Mouse (Mus musculus) right cerebral cortex, postnatal 25 days (tissue): ENCODE measurements around the gene Txndc11.
A peak's percentile ranks its signal among the peaks of the same experiment; 100 is the strongest.

Source experiments
- DNase-seq: peaks from one replicate; pipeline ENCODE4 v3.0.0; 2022

Txndc11 gene

DNA sequence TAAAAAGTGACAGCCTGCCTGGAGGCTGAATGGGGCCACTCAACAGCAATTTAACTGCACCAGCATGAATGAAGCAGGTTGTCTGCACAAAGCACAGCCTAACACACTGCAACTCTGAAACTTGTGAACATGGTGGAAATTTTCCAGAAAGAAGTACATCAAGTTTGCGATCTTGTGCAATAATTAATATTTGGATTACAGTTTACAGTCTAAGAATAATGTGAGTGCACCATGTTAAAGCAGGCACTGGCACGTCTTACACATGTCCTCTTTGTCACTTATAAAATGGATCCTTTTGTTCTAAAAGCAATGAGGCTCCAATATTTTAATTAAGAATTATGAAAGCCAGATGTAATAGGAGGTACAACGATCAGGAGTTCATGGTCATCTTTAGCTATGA is 37.1 kb downstream of the Txndc11 start:
- DNase-seq = no peak

DNA sequence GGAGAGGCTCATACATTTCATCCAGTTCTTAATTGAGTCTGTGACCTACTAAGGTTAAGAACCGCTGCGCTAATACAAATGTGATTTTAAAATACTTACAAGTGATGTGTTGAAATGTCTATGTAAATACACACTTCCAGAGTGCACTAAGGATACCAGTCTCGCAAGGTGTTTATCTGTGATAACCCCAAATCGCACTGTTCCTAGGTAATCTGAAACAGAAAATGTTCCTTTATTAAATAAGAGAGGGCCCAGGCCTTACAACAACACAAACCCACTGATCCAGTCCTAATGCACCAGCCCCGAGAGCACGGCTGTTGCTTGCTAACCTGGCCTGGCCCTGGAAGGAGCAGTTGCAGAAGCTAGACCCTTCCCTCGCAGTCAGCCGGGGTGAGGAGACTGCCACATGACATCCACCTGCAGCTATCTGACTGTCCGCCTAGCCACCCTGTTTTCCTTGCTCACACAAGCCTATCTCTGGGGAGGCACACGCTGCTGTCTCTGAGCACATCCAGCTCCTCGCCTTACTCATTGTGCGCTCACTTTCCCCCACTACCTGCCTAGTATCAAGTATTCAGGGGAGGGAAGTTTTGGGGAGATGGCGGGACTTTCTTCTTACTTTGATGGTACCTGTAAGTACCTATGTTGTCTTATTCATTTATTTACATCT is 40.6 kb downstream of the Txndc11 start:
- no peak for DNase-seq

DNA sequence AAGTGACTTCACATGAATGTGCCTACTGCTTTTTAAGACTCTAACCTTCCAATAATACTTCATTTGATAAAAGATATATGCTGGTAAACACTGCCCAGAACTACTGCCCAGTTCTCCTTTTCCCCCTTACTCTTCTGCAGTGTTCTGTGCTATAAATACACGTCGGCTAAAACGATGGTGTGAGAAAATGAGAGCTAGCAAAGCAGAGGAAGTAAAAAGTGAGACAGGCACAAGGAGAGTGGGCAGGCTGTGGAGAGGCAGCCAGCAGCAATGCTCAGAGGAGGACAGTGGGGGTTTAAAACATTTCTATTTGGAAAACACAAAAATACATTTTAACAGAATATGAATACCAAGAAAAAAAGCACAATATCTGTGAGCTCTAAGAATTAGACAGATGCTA is 41.9 kb downstream of the Txndc11 start:
- DNase-seq = no peak

DNA sequence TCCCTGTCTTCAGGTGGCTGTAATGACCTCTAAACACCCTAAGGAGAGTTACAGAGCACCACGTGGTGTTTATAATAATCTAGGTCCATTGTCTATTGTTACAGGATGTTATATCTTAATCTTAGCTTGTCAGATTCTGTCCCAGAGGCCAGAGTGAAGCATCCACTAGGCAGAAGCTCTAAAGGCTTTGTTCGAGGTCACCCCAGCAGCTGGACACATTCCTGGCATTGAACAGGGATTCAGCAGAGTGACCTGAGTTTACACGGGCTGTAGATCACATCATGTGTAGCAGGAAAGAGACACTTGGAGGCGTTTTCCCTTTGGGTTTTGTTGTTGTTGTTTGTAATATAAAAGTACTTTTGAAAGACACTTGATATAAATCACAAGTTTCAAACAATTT is 42.4 kb downstream of the Txndc11 start:
- DNase-seq = no peak

DNA sequence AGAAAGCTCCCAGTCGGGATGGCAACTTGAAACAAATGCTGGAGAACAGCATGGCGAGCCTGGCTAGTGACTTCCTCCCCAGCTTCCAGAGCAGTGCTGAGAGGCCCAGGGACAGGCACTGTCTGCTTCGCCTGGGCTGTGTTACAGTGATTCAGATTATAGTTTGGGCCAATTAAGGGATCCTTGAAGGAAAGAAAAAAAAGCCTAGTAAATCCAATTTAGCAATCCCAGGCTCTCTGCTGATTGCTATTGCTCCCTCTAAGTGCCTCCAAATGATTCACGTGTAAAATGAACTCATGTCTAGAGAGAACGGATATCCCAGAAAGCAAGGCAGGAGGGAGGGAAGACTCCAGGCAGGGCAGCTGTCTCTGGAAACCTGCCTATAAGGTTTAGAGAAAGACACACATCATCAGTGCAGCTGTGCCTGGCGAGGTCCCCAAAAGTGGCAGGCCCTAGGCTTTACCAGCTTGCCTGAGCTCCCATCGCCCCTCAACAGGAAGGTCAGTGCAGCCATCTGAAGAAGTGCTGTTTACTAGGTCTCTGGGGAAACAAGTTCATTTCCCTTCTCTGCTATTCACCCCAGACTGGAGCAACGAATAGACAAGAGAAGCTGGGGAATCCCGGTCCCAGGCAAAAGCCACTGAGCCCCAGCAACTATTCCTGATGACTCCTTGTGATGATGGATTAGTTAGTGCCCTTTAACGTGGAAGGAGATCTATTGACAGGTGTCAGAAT is 43.4 kb downstream of the Txndc11 start:
- no peak for DNase-seq

DNA sequence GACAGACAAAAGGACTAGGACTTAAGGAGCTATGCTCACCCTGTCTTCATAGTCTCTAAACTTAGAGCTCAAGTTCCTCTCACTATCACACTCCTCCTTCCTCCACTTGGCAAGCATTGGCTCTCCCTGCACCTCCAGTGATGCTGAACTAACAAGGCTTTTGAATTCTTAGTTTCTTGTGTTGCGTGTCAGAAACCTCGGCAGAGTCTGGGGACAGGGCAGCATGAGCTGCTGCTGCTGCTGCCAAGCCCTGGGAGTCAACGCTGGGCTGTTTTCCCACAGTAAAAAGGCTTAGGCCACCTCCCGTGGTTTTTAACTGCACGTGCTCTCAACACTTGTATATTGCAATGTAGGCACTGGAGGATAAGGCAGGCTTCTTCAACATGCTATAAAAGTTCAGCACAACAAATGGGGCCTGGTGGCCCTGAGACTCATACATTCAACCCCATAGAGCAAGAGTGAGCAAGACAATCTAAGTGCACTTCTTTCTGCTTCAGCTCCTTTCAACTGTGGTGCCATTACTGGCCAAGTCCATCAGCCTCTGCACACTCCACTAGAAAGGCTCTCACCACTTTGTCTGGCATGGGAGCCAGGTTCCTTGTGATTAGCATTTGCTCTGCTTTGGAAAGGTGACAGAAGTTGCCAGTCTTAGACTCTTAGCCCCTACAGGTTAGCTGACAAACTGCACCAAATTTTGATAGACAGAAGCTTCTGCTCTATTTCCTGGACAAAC is 47.4 kb downstream of the Txndc11 start:
- DNase-seq = no peak

DNA sequence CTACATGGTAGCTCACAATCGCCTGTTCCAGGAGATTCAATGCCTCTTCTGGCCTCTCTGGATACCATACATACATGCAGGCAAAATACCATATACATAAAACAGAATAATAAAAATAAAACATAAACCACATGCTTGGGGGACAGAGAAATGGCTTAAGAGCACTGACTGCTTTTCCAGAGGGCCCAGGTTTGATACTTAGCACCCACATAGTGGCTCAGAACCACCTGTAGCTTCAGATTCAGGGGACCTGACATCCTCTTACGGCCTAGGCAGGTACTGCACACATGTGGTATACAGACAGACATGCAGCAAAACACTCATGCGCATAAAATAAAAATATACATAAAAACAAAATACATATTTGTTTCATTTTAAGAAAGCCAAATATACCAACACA is 48.2 kb downstream of the Txndc11 start:
- no peak for DNase-seq

DNA sequence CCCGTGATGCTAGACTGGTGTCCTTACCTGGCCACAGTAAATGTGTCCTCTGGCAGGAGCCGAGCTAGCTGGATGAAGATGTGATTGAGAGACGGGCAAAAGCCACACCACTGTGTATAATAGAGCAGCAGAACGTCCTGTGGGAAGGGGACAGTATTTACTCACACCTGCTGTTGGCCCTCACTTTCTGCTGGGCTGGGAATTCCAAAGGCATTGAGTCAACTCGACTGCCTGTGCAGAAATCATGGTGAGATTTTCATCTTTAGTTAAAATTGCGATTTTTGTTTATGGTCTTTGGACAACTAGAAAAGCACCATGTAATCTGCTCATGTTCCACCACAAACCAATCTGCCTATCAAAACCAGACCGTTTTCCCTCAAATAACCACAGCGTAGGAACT is 50.3 kb downstream of the Txndc11 start:
- no peak for DNase-seq

DNA sequence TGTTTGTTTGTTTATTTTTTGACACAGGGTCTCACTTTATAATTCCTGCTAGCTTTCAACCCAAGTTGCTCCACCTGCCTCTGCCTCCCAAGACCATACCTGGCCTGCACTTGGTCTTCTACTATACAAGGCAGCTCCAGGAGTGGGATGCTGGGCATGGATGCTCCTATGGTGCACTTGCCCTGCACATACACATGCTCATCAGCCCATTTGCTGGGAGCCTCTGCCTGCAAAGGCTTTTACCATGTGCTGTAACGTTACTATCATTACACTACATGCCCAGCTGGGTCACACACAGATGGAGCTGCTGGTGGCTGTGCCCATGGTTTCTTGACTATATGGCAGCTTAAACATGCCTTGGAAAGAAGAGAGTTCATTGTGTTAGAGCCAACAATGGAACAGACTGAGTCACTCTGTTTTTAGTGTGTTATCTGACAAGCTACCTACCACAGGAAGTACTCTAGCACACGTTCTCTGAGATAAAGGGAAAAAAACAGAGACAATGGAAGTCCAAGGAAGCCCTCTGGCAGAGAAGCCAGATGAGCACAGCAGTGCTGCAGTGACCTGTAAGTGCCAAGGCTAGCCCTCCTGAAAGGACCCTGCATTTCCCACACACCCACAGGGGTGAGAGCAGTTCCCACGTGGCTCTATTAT is 56.1 kb downstream of the Txndc11 start:
- DNase-seq = no peak

DNA sequence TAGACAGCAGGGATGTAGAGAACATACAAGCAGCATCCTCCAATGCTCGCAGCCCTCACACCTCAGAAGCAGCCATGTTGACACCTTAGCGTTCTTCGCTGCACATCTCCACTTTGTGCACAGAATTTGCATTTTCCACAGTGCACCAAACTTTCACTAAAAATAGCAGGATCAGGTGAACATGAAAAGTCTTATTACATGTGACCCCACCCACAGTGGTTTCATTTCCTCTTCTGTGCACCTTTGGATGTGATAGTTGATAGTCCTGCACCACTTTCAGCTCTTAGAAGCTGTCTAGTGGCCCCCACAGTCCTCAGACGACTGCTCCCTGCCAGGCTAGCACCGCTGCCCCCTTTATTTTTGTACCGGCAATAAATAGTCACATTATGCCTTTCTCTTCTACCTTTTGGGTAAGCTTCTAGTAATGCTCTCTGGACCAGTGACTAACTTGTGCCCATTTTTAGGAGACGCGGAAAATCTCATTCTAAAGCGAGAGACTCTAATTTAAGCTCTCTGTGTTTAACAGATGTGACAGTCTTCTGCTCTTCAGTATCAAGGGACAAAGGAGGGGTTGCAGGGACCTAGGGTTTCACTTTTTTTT is 56.7 kb downstream of the Txndc11 start:
- DNase-seq = no peak

DNA sequence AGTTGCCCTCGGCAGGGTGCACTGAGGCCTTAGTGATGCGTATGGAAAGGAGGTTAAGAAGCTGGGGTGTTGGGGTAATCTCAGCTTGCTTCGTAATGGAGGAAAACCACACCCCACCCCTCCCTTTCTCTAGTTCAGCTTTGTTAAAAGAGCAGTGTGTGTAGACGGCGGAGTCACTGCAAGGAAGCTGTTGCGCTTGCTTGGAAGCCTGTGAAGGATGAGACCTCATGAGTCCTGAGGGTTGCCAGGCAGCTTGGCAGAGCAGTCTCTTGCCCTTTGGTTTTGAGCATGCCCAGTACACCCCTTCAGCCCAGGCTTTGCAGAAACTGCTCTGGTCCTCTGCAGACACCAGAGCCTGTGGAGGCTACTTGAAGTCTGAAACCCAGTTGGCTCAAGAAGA is 61.4 kb downstream of the Txndc11 start:
- no peak for DNase-seq

DNA sequence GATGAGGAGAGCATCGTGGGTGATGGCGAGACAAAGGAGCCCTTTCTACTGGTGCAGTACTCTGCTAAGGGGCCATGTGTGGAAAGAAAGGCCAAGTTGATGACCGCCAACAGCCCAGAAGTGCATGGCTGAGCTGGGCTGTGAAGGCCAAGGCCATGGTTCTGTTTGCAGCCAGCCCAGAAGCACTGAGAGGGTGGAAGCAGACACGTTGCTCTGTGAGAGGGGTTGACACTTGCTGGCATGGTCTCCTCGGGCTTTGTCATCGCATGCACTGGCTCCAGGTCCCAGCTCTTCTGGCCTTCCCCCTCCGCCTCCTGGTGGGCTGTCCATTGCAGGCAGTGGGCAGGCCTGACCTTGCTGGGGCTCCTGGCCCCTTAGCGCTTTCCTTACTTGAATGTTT is 62.0 kb downstream of the Txndc11 start:
- no peak for DNase-seq

DNA sequence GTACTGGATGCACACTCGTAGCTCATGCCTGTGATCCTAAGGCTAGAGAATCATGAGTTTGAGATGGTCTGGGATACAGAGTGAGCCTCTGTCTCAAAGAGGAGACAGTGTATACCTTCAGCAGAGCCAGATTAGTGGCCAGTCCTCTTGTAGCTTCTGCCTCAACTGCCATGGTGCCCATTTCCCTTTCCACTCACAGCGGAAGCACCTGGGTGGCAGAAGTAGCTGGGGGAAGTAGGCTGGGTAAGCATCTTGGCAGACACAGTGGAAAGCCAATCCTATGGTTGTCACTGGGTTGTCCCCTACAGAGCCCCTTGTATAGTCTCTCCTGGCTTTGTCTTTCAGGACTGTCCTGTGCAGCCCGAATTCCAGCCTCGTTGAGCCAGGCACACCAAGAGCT is 62.6 kb downstream of the Txndc11 start:
- no peak for DNase-seq

DNA sequence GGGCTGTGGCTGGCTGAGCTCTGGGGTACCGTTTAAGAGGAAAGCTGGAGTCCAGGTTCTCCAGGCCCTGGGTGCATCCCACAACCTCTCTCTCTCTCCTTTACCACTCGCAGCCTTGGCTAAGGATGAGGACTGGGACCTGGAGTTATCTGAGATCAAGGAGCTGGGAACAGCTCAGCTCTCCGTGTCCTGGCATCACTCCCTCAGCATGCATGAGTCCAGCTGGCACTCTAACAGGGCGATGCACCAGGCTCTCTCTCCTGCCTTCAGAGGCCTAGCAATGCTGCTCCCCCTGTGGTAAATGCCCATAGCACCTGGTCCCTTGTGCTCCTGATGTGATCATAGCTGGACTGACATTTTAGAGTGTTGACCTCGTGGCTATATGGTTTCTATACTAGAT is 63.3 kb downstream of the Txndc11 start:
- DNase-seq = no peak

DNA sequence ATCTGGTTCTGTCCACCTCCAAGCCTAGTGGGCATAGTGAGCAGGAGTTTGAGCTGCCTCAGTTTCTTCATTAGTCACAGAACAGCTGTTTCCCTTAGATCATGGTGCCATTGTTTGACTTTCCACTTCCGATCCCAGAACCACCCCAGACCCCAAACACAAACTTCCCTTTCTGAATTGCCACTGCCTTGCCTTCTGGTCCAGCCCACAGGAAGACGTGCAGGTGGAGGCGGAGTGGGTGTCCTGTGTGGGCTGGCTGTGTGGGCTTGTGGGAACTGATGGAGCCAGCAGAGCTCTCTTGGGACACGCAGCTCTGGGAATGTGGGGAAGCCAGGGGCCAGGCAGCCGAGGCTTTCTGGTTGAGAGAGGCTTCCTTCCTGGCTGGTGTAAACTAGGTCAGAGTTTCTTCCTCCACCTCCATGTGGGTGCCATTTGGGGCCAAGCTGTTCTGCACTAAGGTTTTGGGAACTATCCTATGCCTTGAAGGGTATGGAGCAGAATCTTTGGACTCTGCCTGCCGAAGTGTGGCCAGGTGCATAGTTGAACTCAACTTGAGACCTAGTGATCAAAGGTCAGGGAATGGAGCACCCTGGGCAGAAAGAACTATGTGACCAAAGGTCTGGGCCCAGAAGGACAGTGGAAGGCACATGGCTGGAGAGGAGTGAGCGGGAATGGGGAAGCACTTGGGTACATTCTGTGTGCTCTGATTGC is 64.6 kb downstream of the Txndc11 start:
- no peak for DNase-seq

DNA sequence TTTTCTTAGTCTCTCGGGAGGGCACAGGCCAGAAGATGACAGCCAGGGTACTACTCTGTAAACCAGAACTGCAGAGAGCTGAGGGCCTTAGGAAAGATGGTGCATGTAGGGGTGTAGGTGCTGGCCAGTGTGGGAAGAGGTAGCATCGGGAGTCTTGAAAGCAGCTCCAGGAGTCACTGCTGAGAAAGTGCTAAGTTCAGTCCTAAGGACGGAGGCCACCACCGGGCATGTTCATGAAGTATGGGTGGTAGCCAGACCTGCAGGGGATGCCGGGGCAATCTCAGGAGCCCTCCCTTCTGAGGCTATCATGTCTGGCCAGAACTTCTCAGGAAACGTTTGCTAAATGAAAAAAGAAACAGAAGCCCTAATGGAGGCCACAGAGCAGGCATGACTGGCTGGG is 65.2 kb downstream of the Txndc11 start:
- no peak for DNase-seq

DNA sequence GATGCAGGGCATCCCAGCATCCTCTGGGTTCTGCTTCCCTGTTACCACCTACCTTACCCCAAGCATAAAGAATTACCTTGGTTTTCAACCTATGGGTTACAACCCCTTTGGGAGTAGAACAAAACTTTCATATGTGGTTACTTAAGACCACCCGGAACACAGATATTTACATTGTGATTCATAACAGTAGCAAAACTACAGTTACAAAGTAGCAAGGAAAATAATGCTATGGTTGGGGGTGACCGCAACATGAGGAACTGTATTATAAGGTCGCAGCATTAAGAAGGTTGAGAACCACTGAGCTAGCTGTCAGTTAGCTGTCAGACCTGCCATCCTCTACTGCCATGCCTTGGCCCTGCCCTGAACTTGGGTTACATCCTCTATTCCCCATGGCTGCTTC is 65.8 kb downstream of the Txndc11 start:
- no peak for DNase-seq

DNA sequence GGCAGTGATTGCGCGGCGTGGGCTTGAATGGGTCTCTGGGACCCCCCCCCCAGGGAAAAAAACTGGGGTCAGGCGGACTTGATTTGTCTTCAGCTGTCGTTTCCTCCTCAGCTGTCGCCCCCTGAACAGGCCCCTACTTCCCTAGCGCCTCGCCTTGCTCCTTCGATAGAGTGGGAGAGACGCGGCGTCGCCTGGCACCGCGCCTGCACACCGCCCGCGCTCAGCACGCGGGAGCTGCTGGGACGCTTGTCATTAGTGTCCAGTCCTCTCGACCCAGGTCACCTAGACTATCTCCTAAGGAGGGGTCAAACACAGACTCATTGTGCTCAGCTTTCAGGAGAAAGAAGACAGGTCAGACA is 67.6 kb downstream of the Txndc11 start:
- peak; percentile 61 for DNase-seq

DNA sequence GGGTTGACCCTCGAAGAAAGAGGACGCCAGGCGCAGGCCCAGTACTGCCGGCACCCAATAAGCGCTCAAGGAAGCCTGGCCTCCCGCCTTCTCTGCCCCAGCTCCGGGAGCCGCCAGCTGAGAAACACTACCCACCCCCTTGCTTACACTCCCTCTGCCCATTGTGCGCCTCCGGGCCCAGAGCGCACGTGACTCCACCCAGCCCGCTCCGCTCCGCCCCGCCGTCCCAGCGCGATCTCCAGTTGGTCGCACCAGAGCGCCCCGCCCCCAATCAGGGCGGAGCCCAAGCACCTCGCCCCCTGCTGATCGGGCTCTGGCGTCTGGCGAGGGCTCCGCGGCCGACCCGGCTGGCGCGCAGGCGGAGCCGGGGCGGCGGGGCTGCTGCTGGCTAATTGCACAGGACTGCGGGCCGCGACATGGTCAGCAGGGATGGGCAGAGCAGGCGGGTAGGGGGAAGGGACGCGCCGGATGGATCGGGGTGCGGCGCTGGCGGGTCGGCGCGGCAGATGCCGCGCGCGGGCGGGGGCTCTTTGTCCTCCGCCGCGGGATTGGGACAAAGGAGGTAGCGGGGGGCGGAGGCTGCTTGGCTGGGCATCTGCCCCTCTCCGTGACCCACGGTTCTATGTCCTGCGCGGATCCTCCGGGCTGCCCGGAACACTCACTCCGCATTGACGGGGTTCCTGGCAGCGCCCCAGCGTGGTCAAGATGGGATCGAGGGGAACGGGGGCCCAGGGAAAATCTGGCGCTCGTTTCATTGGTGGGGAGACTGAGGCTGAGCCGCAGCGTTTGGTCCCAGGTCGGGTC is 68.2 kb downstream of the Txndc11 start, which contains the start of gene Litaf:
TSS of gene Litaf (minus strand) at position 129 of the 804 bp plus-strand sequence.
- peak; percentile 97 for DNase-seq

DNA sequence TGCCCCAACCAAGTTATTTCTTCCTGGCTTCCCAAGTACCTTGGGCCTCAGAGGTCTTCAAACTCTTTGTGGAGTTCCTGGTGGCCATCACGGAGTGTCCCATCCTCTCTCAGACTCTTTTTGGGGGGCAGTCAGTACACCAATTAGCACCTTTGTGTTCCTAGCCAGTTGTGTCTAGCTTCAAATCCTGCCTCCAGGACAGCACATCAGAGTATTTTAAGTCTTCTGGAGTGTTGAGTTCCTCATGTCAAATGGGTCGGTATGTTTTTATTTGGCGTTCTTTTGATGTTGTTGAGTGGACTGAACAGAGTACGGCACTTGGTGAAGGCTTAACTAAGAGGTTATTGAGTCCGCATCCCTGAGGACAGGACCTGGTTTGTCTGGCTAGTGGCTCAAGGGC is 69.0 kb downstream of the Txndc11 start:
- no peak for DNase-seq

DNA sequence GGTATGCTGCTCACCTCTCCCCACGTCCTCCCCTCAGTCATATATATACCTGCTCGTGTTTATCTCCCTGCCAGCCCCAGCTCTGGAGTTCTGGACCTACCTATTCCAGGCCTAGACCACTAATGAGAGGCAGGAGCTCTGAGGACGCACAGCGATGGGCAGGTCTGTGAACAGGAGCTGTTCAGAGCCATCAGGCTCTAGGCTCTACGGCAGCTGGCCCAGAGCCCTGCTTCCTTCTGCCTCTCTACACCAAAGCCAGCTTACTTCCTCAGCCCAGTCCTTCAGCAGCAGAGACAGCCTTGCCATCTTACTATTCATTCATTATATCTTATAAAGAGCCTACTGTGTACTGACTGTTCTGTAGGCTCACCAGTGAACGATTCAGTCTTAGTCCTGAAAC is 69.7 kb downstream of the Txndc11 start:
- no peak for DNase-seq

DNA sequence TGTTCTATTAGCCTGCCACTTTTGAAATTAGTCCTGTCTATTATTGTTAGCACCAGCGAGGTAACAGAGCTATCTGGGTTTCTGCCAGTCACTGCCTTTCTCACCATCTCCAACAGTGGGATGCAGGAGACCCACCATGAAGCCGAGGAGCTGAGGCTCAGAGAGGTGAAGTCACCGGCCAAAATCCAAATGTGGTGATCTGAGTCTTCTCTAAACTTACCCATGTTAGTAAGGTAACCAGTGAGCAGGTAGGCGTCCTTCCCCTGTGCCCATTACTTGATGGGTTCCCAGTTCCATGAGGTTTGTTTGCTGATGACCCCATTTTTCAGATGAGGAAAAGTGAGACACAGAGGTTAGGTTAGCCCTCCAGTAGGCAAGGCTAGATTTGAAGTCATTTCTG is 70.1 kb downstream of the Txndc11 start:
- DNase-seq = no peak
